Mouse (Mus musculus) left cerebral cortex, postnatal 36 days (tissue): ENCODE results near the gene Vps53. TPM values are rescaled to one million over a fixed set of nuclear protein-coding genes. Genes with fewer than 3 reads are reported as not detected.

Experiments used
- DNase-seq, 2 experiments: peaks; one replicate each; pipeline ENCODE4 v3.0.0; 2021 to 2022; ENCODE audit warnings: low spot score in 2 of 2, mixed read lengths in 1 of 2
- intact Hi-C: fragments of 180-260 bp; cut with DNase I; formaldehyde crosslinking; loops from one replicate; pipeline ENCODE4 v1.15.1; 2025
- total RNA-seq, 2 experiments: library from RNA; stranded (reverse); gene quantifications; 2 replicates each; pipeline ENCODE4 v1.2.3; 2021

The Vps53 gene
- total RNA-seq, 2 experiments from 2014 or later = 83.2 to 88.4 TPM

DNA sequence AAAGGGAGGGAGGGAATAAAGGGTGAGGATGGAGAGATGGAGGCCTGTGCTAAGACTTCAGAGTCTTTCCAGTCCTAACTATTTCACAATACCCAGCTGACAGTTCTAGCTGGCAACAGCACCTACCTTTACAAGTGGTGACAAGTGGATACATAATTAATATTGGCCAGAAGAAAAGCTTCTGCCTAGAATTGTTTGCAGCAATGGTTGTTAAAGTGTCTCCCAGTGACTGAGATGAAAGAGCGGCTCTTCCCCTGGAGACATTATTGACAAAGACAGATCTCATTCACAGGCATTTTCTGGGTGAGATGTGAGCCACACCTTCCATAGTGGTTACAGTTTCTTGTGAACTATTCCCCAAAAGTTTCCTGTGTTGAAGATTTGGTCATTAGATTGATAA is 55.9 kb downstream of the Vps53 start:
- no peak for DNase-seq
- intact Hi-C loops = no loop called here

DNA sequence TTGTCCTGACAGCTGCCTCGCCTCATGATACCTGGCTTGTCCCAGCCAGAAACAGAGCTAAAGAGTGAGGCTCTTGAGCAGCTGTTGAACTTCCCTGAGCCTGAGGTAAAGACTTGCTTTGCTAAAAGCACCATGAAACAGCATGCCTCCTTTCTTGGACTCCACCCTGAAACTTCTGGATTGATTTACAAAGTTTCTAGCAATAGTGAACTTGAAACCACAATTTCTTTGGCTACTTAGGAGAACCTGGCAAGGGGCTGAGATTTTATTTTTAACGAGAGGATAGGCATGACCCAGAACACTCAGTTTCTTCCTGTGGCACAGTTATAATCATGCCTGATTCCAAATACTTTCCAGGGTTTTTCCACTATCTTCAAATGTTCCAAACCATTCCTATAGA is 56.9 kb downstream of the Vps53 start:
- intact Hi-C loops = no loop called here
- no peak for DNase-seq

- intact Hi-C loops = no loop called here
- DNase-seq = no peak
Measured at GRCm38 (mm10) chr11:76121086-76121485, 58.4 kb downstream of the Vps53 start.

GRCm38 (mm10) chr11:76120407-76120901 is 59.0 kb downstream of the Vps53 start:
- peak in 1 of 2 experiments; percentile 33 for DNase-seq
- intact Hi-C loops = no loop called here

GRCm38 (mm10) chr11:76110416-76110815 is 69.0 kb downstream of the Vps53 start:
- no peak for DNase-seq
- intact Hi-C loops = no loop called here

DNA sequence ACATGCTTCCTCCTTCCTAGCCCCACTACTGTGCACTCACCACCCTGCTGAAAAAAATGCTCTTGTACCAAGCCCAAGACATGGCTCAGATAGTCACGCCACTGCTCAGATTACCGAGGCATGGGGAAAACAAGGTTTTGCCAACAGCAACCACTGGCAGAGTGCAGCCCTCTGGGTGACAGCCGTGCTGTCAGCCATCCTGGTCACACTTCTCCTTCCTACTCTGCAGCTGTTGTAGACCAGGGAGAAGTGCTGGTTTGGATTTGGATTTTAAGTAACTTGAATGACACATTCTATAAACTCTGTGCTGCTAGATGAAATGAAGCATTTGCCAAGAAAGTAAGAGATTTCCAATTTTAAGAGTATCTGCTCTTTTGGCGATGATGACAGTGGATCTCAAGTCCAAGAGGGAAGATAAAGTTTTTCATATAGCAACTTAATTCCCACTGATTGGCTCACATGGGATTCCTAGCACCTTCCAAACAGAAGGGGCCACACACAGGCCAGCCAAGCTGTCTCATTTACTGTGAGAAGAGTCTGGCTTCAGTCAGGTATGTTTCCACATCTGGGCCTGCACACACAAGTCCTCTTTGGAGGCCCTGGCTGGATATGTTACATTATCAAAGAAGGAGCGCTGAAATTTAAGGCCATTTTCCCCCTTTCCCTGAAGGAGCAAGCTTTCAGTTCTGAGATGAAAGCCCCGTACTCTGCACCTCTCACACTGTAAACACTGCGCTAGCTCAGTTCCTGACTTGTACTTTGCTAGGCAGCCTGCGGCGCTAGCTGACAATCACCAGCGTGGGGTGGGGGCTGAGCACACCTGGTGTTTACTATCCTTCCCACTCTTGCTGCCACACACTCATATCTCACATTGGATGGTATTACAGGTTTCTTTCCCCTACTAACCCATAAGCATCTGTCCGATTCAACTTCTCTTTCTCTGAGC is 72.6 kb downstream of the Vps53 start:
- no peak for DNase-seq
- intact Hi-C loops = no loop called here

- intact Hi-C loops = no loop called here
Measured at GRCm38 (mm10) chr11:76101154-76101553, 78.3 kb downstream of the Vps53 start.

GRCm38 (mm10) chr11:76099193-76099975 is 80.1 kb downstream of the Vps53 start:
- no peak for DNase-seq
- intact Hi-C loops = no loop called here

More at GRCm38 (mm10) chr11:76101154-76101553, 78.3 kb downstream of the Vps53 start:
- no peak for DNase-seq

DNA sequence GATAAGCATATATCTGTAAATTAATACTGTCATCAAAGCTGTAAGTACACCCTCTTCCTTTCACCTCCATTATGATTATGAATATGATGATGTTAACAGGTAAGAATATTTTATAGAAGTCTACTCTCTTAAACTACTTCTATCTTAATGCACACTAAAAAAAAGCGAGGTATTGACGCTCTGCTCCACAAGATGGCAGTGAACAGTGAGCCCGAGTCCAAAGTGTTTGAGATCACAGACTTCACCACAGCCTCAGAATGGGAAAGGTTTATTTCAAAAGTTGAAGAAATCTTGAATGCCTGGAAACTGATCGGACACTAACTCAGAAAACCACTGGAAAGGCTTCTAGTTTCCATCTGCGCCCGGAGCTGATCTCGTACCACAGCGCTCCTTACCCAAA is 85.8 kb downstream of the Vps53 start:
- DNase-seq = no peak
- intact Hi-C loops = no loop called here

DNA sequence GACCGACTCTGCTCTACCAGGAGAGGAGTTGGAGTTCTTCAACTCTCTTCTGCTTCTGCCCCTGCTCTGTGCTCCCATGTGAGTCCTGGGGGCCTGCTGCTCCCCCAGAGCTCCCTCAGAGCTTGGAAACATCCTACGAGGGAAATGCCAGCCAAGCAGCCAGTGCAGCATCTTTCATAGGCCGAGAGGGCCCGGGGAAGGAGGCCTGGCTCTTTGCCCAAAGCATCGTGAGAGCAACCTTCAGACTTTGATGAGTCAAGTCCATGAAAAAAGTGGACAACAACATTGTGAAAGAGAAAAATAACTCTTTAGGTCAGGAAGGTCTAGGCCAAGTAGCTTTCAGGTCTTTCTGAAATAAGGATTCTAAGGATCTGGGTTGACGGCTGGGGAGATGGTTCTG is 89.7 kb downstream of the Vps53 start:
- intact Hi-C loops = no loop called here
- no peak for DNase-seq

- no peak for DNase-seq
- intact Hi-C loops = no loop called here
Measured at GRCm38 (mm10) chr11:76088506-76088905, 90.9 kb downstream of the Vps53 start.

DNA sequence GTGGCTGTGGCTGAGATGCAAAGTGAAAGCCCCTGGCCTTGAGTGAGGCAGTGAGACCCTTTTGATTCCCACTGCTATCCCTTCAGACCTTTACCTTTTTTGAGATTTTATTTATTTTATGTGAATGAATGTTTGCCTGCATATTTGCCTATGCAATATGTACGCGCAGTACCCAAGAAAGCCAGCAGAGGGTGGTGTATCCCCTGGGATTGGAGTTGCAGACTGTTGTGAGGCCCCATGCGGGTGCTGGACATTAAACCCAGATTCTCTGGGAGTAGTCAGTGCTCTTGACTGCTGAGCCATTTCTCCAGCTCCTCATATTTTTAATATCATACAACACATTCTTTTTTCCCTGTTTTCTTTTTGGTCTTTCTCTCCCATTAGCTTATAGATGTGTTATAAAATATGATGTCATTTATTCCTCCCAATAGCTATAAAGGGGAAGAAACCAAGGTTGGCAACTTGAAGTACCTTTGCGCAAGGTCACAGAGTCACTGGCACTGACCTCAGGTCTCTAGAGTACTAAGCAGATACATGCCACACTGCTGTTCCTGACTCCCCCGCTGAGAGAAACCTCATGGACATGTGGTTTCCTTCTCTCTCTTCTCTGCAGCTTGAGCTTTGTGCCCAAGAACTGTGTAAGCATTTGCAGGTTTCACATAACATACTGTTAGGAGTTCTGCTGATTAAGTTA is 93.4 kb downstream of the Vps53 start:
- no peak for DNase-seq
- intact Hi-C loops = loop anchor here (1.0 kb wide), 1 partner anchor 81 kb away; no protein-coding TSS in a partner anchor

GRCm38 (mm10) chr11:76084943-76085342 is 94.5 kb downstream of the Vps53 start:
- intact Hi-C loops = loop anchor here (1.0 kb wide), 1 partner anchor 82 kb away; no protein-coding TSS in a partner anchor

DNA sequence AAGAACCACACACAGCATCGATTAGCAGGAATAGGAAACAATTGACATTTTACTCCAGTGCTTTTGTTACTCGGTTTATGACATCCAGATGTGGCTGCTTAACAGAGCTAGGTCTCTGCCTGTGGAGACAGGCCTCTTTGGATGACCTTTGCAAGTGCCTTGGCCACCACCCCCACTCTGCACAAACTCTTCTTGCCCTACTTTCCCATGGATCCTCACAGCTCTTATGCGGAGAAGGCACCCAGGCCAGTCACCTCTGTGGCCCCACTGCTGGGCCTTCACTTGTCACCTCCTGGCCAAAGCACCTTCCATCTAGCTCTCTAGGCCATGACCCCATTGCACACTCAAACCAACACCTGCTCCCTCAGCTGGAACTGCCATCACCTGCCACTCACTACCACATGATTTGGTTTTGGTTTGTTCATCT is 95.5 kb downstream of the Vps53 start:
- DNase-seq = no peak
- intact Hi-C loops = no loop called here

More at GRCm38 (mm10) chr11:76084943-76085342, 94.5 kb downstream of the Vps53 start:
- DNase-seq = no peak

- no peak for DNase-seq
- intact Hi-C loops = no loop called here
Measured at GRCm38 (mm10) chr11:76081048-76081640, 98.3 kb downstream of the Vps53 start.

DNA sequence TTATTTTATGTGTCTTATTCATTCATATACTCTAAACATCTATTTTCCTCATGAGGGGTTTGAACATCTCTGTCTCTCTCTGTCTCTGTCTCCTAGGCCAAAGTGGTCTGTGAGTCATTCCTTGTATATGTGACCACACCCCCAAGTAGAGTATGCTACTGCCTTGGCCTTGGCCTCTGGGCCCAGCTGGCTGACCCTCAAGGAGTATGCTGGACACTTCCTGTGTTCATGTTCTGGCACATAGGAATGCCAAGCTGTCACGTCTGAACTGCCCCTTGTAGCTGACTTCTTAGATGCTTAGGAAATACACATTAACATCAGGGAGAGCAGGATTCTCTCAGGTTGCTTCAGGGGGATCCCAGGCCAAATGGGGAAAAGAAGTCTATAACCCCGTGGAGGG is 99.2 kb downstream of the Vps53 start:
- intact Hi-C loops = no loop called here
- no peak for DNase-seq

- intact Hi-C loops = no loop called here
- DNase-seq = no peak
Measured at GRCm38 (mm10) chr11:76077341-76077740, 102.1 kb downstream of the Vps53 start.

DNA sequence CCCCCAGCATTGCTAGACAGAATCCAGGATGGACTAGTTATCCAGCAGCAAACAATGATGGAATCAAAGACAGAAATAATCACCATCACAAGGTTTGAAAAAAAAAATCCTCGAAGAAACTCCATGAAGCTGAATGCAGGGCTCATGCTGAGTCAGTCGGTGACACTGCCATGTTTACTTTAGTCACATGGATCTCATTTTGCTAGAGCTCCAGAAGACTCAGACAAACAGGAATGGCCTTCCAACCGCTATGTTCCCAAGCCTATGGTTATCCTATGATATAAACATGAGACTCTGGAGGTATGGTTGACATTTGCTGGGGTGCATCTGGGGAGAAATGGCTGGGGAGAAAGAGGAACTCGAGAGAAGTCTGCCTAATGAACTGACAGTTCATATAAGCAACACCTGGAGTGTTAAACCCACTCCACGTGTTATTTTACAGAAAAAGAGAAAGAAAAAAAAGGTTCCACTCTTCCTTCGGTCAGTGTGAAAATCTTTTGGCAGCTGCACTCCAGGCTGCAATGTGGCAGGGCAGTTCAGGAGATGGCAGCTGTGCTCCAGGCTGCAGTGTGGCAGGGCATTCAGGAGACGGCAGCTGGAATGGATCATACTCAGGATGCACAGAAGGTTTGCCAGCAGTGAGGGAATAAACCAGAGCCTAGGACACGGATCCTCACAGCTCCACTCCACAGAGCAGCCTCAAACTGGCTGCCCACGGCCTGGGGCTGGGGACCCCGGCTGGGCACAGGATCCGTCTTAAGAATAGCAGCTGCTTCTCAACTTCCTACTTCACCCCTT is 105.0 kb downstream of the Vps53 start:
- intact Hi-C loops = no loop called here
- DNase-seq = no peak

DNA sequence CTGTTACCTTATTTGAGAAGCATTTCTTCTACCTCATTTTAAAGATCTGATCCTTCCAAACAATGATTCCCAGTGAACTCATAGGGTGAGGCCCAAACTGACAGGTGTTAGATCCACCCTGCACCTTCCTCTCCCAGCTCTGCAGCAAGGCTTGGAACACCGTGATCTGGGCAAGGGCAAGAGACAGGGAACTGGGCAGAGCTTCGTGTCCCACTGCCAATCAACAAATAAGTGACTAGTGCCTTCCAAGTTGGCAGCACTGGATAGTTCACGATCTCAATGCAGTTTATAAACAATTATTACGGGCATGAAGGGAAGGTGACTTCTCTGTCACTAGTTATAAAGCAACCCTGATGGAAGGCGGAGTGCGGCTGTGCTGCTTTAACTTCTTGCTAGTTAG is 109.6 kb downstream of the Vps53 start:
- intact Hi-C loops = no loop called here
- DNase-seq = no peak
